Mouse (Mus musculus) left cerebral cortex, adult 18-20 months (tissue): ENCODE measurements around the gene Tbc1d23. TPM values are rescaled to one million over a fixed set of nuclear protein-coding genes. Genes with fewer than 3 reads are reported as not detected.
"Not testable (repeated sequence)": the region's sequence is repeated elsewhere in the genome, so short reads cannot be mapped to it uniquely, and the experiment has no call there.

Source experiments
- DNase-seq, 2 experiments: peaks; one replicate each; pipeline ENCODE4 v3.0.0; 2021 to 2022; ENCODE audit warnings: low spot score in 2 of 2, mixed read lengths in 1 of 2
- total RNA-seq, 2 experiments: library from RNA; stranded (reverse); gene quantifications; 2 replicates each; pipeline ENCODE4 v1.2.3; 2021

The Tbc1d23 gene
- total RNA-seq, 2 experiments from 2014 or later: 45.3 to 45.8 TPM

DNA sequence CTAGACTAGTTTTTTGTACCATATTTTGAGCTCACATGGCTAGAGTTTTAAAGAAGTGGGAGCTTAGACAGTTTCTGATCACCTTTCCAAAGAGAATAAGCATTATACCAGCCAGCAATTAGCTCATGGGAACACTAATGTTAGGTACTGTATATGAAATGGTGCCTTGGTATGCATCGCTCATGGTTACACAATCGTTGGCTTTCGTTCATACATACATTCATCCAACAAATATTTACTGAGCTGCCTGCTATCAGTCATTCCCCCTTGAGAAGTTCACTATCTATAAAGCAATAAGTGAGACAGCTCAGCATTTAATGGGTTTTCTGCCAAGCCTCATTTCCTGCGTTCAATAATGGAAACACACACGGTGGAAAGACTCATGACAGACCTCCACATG, 4.9 kb downstream of the Tbc1d23 start:
- DNase-seq: no peak

GRCm38 (mm10) chr16:57220361-57220760, 10.9 kb downstream of the Tbc1d23 start:
- no peak for DNase-seq

- no peak for DNase-seq
Measured at GRCm38 (mm10) chr16:57215957-57216356, 15.3 kb downstream of the Tbc1d23 start.

- no peak for DNase-seq
Measured at GRCm38 (mm10) chr16:57211037-57211436, 20.3 kb downstream of the Tbc1d23 start.

GRCm38 (mm10) chr16:57208342-57208741, 23.0 kb downstream of the Tbc1d23 start:
- no peak for DNase-seq

DNA sequence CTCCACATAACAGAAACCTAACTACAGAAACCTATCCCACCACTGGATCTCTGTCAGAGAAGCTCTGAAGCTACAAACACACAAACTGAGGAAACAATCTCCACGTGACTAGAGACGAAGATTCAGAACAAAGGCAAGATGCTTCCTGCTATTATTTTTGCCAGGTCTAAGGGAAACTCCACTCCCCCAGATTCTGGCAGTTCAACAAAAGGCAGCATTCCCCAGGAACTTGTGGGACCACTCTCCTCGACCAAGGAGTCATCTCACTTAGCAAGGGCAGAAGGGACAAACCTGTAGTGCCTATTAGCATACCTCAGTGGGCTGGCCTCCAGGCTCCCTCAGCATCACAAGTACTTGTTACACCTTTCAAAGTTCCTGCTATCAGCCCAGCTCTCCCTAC, 34.0 kb downstream of the Tbc1d23 start:
- no peak for DNase-seq

GRCm38 (mm10) chr16:57196590-57196989, 34.7 kb downstream of the Tbc1d23 start:
- no peak for DNase-seq

GRCm38 (mm10) chr16:57191214-57191613, 40.1 kb downstream of the Tbc1d23 start:
- no peak for DNase-seq

- no peak for DNase-seq
Measured at GRCm38 (mm10) chr16:57190390-57190789, 40.9 kb downstream of the Tbc1d23 start.

DNA sequence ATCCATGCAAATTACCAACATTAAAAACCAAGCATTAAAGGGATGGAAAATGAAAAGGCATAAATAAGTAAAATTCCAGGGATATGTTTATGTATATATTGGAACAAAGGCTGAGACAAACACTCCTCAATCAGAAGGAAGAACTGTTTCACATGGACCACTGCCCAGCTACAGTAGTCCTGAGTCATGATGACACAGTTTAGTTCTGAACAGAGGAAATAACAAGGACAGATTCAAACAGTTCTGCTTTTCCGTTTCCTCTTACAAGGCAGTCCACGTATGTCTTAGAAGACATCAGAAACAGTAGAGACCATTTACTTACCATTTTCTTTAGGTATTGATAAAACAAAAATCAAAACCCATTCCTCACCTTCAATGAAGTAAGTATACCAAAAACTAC, 41.8 kb downstream of the Tbc1d23 start:
- DNase-seq: no peak

DNA sequence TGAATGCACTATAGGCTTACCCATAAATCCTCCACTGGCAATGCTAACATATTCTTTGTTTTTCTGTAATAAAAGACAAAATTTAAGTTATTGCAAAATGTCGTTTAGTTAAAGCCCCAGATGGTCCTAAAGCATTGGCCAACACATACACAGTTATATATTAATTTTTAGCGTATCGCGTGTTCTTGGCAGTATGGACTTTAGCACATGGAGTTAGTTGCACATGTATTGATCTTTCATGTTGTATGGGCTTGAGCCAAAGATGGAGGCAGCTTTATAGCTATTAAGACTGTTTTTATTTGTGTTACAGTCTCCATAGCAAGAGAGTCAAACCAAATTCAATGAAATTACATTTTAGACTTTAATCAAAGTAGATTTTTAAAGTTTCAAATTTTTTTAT, 44.7 kb downstream of the Tbc1d23 start:
- no peak for DNase-seq

- no peak for DNase-seq
Measured at GRCm38 (mm10) chr16:57182037-57182436, 49.3 kb downstream of the Tbc1d23 start.

DNA sequence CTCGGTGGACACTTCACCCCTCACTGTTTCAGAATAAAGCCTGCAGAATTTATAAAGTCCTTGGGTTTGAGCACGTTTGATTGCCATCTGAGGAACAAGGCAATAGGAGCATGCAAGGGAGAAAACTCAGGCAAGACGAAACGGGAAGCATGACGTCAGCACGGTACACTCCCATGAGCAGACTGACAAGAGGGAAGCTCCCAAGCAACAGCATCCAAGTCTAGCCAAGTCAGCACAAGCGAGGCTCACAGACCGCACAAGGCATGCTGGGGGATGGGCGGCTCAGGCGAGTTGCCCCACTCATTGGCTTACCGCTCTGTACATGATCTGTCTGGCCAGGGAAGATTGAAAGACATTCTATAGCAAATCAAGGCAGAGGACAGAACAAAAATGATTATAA, 50.1 kb downstream of the Tbc1d23 start:
- peak in 1 of 2 experiments; percentile 23 for DNase-seq

DNA sequence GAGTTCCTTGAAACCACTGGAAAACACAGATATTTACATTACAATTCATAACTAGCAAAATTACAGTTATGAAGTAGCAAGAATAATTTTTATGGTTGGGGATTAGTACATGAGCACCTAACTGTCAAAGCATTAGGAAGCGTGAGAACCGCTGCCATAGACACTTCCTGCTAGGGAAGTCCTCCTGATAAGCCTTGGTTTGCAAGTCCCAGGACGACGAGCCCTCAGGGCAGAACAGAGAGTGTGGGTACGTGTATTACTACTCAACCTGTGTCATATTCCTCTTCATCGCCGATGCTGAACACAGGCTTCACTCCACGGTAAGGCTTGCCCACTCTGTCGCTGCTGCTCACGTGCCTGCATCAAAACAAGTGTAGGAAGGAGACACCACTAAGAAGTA, 53.6 kb downstream of the Tbc1d23 start:
- no peak for DNase-seq

GRCm38 (mm10) chr16:57177254-57177653, 54.0 kb downstream of the Tbc1d23 start:
- DNase-seq: no peak

GRCm38 (mm10) chr16:57176276-57176675, 55.0 kb downstream of the Tbc1d23 start:
- DNase-seq: peak; percentile 56 to 77

- DNase-seq: no peak
Measured at GRCm38 (mm10) chr16:57175751-57176150, 55.6 kb downstream of the Tbc1d23 start.

- DNase-seq: not testable (repeated sequence)
Measured at GRCm38 (mm10) chr16:57174480-57174879, 56.8 kb downstream of the Tbc1d23 start.

DNA sequence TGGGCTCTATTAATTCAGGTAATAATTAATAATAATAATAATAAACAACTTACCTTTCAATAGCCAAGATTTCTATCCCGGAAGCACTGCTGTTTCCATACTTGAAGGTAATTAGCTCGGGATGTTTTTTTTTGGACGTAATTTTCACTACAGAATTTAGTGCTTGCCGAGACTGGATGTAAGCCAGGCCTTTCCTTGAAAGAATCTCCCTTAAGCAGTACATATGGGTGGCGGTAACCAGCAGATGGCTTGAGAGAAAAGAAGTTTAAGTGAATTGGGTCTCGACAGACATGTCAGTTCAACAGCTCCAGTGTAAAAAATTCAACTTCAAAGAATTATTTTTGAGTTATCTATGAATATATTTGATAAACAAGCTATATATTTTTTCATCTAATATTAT, 59.7 kb downstream of the Tbc1d23 start:
- no peak for DNase-seq

DNA sequence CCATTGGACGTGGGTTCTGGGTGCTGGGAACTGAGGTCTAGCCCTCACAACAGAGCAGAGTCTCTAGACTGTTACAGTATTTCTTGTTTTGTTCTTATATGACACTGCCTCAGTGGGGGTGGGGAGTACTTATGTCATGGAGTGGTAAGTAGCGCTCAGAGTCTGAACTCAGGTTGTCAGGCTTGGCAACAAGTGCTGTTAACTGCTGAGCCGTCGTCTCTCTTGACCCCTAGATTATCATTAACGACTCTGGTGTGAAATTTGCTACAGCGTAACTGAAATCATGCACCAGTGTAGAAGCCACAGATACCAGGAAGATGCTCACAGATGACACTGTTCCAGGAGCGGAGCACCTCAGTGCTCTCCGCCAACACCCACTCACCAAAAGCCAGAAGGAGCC, 60.1 kb downstream of the Tbc1d23 start:
- DNase-seq: no peak

DNA sequence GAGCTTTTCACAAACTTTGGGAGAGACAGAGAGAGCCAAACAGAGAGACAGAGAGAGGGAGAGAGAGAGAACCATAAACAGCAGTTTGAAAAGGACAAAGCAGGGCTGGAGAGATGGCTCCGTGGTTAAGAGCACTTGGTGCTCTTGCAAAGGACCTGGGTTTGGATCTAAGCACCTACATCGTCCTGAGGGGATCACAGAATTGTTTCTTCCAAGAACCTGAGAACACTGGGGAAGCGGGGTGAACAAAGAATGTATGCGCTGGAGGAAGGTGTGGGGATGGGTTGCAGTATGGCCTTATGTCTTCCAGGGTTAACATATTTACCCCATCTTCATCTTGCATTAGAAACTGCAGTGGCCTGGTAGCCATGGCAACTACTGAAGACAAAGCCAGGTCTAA, 63.1 kb downstream of the Tbc1d23 start:
- no peak for DNase-seq

DNA sequence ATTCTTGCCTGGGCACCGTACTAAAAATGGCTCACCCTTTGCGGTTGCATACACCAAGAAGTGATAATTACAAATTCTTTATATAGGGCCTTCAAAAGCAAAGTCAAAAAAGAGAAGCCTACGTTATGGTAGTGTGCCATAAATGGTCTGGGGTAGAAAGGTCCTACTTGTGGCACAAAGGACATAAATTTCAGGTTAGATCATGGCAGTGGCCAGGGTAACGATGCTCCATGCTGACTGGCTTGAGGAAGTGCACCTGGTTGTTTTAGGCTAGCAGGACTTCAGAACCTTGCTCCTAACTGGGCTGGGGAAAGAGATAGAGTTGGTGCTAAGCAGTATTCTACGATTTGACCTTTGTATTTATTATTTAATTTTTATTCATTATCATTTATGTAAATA, 63.8 kb downstream of the Tbc1d23 start:
- DNase-seq: no peak

DNA sequence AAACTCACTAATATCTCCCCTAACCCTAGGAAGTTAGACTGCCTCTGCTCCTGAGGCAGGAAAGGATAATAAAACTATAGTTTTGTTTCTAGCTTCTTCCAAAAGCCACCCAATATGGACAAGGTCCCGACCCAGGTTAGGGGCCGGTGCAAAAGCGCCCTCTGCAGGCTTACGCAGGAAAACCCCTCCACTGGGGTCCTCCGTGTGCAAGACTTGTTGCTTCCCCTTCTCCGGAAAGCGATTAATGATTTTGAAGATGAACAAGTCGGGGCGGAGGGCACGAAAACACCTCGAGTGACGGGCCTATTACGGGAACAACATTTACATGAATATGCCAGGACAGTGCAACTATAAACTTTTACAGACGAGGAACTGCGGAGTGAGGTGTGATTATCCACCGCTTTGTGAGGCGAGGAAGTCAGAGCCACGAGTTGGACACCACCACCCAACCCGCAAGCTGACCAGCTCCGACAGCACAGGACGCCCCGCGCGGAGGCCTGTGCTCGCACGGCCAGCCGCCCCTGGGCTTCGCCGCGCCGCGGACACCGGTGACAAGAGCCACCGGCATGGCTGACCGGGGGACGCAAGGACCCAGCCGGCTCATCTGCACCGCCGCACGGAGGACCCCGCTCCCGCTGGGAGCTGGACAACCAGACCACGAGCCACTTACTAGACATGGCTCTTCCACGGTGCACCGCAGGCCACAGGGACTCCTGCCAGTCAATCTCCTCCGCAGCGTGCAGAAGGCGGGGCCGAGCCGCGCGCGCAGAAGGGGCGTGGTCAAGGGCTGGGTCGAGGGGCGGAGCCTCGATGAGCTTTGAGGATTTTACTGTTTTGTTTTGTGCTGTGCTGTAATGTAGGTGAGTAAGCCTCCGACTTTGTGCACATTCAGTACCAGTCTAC, 64.4 kb downstream of the Tbc1d23 start, which contains the start of gene Nit2:
Nit2 (minus strand) TSS at position 731 of the 903 bp plus-strand sequence.
- peak; percentile 93 to 95 for DNase-seq
